Mouse (Mus musculus): ENCODE measurements around the gene Scaf4.

DNA sequence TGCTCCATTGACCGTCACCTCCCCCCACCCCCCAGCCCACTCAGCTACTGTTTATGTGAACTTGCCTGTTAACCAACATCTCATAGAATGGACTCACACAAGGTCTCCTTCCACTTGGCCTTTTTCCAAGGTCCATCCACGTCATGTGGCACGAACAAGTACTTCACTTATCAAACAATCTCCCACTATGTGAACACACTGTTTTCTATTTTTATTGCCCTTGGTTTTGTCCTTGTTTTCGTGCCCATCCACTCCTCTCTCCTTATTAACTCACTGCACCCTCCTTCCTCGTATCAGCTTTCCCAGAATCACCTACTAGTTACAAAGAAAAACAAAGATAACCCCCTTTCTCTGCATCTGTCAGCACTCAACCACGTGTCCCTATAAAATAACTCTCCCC lies 49.7 kb downstream of the Scaf4 start:
- no peak for TF ChIP-seq CTCF (conservative IDR thresholded peaks at IDR 0.05; ENCODE audit: insufficient read depth, insufficient read length, low read depth, low read length)
- no peak for TF ChIP-seq POLR2A (IDR thresholded peaks at IDR 0.05; ENCODE audit: low read depth, low read length)

Data from kidney, adult 2 months (tissue).